Mouse (Mus musculus) left cerebral cortex, adult 9 months (tissue): ENCODE data around the gene Pdcd1lg2.

Experiments used
- DNase-seq, 2 experiments: peaks; one replicate each; pipeline ENCODE4 v3.0.0; 2022; ENCODE audit warnings: low spot score in 2 of 2

Pdcd1lg2 gene

GRCm38 (mm10) chr19:29418661-29419115, 8.0 kb downstream of the Pdcd1lg2 start:
- no peak for DNase-seq

GRCm38 (mm10) chr19:29419506-29419905, 8.8 kb downstream of the Pdcd1lg2 start:
- DNase-seq: no peak

- no peak for DNase-seq
Observed at GRCm38 (mm10) chr19:29419946-29420345, 9.2 kb downstream of the Pdcd1lg2 start.

GRCm38 (mm10) chr19:29420397-29420796, 9.7 kb downstream of the Pdcd1lg2 start:
- no peak for DNase-seq

GRCm38 (mm10) chr19:29422013-29422645, 11.4 kb downstream of the Pdcd1lg2 start:
- DNase-seq: no peak

- no peak for DNase-seq
Observed at GRCm38 (mm10) chr19:29422796-29423195, 12.1 kb downstream of the Pdcd1lg2 start.

GRCm38 (mm10) chr19:29430516-29430915, 19.8 kb downstream of the Pdcd1lg2 start:
- DNase-seq: no peak

- no peak for DNase-seq
Observed at GRCm38 (mm10) chr19:29430953-29431352, 20.2 kb downstream of the Pdcd1lg2 start.

GRCm38 (mm10) chr19:29436793-29437479, 26.2 kb downstream of the Pdcd1lg2 start:
- no peak for DNase-seq

GRCm38 (mm10) chr19:29437849-29438248, 27.1 kb downstream of the Pdcd1lg2 start:
- DNase-seq: no peak

- no peak for DNase-seq
Observed at GRCm38 (mm10) chr19:29439242-29439641, 28.5 kb downstream of the Pdcd1lg2 start.

- DNase-seq: no peak
Observed at GRCm38 (mm10) chr19:29442492-29442891, 31.8 kb downstream of the Pdcd1lg2 start.

- no peak for DNase-seq
Observed at GRCm38 (mm10) chr19:29444364-29444763, 33.6 kb downstream of the Pdcd1lg2 start.

GRCm38 (mm10) chr19:29448373-29448772, 37.7 kb downstream of the Pdcd1lg2 start:
- DNase-seq: no peak

- no peak for DNase-seq
Observed at GRCm38 (mm10) chr19:29450376-29450775, 39.7 kb downstream of the Pdcd1lg2 start.

- DNase-seq: no peak
Observed at GRCm38 (mm10) chr19:29454141-29454601, 43.5 kb downstream of the Pdcd1lg2 start.

- DNase-seq: no peak
Observed at GRCm38 (mm10) chr19:29455156-29455555, 44.4 kb downstream of the Pdcd1lg2 start.

- no peak for DNase-seq
Observed at GRCm38 (mm10) chr19:29457982-29458381, 47.3 kb downstream of the Pdcd1lg2 start.

- DNase-seq: no peak
Observed at GRCm38 (mm10) chr19:29462462-29462861, 51.7 kb downstream of the Pdcd1lg2 start.

GRCm38 (mm10) chr19:29463645-29464395, 53.1 kb downstream of the Pdcd1lg2 start:
- DNase-seq: no peak

GRCm38 (mm10) chr19:29466819-29467218, 56.1 kb downstream of the Pdcd1lg2 start:
- DNase-seq: no peak

- no peak for DNase-seq
Observed at GRCm38 (mm10) chr19:29468941-29469685, 58.4 kb downstream of the Pdcd1lg2 start.
